Mouse (Mus musculus): Measurements from ENCODE around the gene Ptpro.
"Not testable (repeated sequence)": the region's sequence is repeated elsewhere in the genome, so short reads cannot be mapped to it uniquely, and the experiment has no call there.

The Ptpro gene

DNA sequence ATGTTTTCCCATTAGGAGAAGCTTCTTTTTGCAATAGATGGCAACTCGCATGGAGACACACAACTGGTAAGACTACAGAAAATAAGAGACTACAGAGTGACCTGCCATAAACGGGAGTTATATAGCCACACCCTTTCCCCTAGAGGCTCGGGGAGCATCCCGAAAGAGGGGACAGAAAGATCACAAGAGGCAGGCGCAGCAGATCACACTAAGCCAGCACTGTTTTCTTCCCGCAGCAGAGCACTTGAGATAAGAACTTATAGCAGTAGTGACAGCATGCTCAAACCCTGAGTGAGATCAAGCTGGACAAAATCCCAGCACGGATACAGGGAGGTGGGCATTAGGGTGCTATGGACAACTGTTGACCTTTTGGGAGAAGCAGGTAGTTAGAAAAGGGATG, 203.9 kb downstream of the Ptpro start:
- no peak for DNase-seq (ENCODE audit: low spot score)

DNA sequence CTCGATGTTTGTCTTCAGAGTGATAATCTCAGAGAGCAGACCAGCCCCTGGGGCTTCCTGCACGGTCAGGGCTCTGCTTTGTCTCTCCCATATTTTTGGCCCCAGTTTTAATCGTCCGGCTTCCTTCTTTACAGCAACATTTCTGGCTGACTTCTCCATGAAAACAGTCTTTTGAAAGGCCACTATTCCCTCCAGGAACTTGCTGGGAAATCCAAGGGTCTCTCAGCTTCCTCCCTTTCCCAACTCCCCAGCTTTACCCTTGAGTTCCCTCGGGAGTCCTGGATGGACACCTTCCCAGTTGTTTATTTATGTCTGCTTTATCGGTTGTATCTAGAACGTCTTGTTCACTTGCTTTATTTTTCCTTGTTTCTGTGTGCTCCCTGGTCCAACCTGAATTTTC, 205.1 kb downstream of the Ptpro start:
- no peak for DNase-seq (ENCODE audit: low spot score)

DNA sequence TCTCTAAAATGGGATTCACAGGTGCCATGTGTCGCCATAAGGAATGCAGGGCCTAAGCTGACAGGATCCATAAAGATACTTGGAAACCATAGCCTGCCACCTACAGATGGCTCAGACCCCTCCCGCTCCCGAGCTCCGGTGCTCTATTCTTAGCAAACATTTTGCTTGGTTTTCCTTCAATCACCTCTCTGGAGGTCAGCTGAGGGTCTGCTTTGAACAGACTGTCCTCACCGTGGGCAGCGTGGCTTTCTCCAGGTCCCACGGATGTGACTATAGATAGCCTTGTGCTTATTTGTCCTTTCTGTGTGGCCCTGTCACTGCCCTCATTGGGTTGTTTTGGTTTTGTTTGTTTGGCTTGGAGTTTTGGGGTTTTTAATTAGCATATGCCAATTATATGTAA, 206.0 kb downstream of the Ptpro start:
- DNase-seq (ENCODE audit: low spot score), result no peak

DNA sequence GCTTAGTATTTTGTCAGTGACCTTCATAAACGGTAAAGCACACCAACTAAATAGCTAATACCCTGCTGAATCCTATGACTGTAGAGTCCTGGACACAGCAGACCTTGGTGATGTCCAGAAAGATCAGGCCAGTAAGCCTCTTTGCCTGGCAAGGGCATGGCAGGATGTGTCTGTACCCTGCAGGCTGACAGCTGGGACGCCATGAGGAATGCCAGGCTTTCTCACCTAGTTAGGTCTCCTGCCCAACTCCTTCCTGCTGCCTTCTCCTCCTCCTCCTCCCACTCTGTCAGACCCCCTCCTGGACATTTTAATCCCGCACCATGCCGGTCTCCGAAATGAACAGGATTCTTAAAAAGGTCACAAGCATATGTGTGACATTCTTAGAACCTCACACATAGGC, 211.7 kb downstream of the Ptpro start:
- DNase-seq (ENCODE audit: low spot score), result no peak

DNA sequence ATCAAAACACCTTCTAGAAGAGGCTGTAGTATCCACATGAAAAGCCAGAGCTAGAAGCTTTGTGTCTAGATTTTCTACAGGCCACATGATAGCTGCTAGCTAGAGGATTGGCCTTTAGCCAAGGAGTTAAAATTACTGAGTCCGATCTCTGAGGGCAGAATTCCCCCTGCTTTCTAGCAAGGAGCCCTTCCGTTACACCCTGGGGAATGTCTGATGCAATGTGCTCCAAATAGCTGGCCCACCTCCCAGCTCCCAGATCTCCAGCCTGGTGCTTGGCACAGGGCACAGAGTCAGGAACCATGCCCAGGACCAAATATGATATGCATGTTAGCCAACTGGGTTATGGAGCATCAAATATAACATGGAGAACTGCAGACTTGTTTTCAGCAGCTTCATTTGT, 213.1 kb downstream of the Ptpro start:
- peak; percentile 88 for DNase-seq (ENCODE audit: low spot score)

DNA sequence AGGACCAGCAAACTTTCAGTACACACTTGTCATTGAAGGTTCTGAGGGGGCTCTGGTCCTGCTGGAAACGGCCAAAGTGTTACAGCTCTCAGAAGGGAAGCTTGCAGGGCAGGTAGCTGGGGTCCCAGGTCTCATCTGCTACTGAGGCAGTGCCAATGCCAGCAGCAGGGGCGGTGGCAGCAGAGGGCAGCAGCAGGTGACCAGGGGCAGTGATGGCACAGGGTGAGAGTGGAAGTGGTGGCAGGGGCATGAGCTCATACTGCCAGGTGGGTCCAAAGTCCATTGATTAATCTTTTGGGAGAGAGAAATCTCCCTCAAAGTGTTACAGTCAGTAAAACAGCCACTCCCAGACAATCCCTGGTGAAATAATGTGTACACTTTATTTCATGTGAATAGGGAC, 214.1 kb downstream of the Ptpro start:
- DNase-seq (ENCODE audit: low spot score), result no peak

DNA sequence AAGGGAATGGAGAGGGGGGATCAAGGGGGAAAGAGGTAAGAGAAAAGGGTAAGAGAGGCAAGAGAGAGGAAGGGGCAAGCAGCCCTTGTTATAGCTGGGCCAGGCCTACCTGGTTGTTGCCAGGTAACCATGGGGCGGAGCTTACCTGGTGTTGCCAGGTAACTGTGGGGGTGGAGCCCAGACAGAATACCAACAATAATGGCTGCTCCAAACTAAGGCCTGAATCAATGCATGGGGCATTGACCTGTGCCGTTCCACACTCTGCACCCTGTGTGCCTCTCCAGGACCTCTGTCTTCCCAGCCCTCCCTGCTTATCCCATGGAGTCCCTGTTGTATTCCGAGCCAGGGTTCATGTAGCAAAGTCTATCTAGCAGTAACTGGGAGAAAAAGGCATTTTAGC, 215.6 kb downstream of the Ptpro start:
- no peak for DNase-seq (ENCODE audit: low spot score)

DNA sequence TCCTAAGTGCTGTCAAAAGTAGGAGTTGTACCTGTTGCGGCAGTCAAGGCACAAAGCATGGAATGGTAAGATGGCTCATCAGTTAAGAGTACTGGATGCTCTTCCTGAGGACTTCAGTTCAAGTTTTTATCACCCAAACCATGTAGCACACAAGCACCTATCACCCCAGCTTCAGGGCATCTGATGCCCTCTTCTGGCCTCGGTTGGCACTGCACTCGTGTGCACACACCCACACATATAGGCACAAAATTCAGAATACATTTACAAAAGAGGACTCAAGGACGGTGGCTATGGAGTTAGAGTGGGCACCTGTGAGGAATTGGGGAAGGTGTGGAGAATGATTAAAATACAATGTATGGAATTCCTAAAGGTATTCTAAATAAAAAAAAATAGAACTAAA, 217.4 kb downstream of the Ptpro start:
- no peak for DNase-seq (ENCODE audit: low spot score)

DNA sequence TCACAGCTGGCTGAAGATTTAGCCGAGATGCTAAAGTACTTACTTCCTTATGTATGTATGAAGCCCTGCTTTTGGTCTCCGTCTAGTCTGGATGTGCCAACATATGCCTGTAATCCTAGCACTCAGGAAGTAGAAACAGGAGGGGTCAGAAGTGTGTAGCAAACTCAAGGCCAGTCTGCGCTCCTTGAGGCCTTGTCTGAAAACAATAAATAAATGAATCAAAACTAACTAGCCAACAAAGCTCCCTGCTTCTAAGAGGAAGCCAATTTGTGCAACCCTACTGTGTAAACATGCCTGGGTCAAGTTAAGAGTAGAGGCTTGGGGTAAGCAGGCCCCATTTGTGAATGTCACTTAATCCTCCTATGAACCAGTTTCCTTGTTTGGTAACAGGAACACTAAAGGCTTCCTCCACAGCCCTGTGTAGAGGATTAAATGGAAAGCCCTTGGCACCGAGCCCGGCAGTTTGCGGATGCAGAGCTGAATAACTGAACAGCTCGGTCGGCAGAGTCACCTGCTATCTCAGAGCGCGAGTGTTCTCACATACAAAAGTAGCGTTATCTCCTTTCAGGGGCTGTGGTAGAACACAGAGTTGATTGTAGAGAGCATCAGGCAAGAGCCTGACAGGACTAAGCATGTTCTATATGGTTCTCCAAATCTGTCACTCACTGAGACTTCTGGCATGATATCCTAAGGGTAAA, 218.9 kb downstream of the Ptpro start:
- DNase-seq (ENCODE audit: low spot score), result peak; percentile 69

DNA sequence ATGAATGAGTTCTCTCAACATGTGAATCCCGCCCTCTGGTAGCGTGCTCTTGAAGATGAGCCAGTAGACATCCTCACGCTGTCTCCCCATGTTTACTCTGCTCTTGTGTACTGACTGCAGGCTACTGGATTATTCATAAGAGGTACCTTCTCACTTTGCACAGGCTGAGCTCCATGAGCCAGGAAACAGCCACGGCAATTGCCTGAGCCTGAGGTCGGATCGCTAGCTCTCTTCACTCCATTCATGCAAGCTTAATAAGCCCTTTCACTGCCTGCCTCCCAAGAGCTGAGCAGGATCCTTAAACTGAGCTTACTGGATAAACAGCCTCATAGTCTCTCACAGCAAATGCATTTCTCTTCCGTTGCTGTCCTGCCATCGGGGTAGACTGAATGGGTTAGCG, 220.0 kb downstream of the Ptpro start:
- DNase-seq (ENCODE audit: low spot score), result no peak

DNA sequence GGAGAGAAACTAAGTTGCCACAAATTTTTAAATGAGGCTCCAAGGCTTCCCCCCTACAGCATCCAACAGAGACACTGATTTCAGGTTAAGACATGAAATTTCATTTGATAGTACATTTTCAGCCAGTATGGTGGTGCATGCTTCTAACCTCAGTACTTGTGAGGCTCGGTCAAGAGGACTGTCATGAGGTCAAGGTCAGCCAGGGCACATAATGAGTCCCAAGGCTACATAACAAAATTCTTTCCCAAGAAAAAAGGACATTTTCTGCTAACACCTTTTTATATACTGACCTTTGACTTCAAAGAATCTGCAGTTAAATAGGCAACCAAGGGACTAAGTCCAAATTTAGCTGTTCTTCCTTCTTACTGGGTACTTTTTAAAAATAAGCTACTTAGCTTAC, 221.3 kb downstream of the Ptpro start:
- DNase-seq (ENCODE audit: low spot score), result no peak

DNA sequence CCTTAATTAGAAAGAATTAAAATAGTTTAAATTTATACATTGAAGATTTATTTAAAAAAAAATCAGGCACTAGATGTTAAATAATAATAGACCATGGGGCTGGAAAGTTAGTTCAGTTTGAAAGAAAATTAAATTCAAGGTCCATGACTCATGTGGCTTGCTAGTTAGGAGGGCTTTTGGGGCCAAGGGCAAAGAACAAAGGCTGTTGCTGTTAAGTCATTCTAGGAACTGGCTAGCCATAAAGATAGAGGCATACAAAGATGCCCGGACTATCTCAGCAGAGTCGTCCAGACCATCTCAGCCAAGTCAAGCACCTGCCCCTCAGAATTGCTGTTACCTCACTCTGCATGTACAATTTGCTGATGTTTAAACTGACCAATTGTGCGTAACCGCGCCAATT, 223.6 kb downstream of the Ptpro start:
- not testable (repeated sequence) for DNase-seq (ENCODE audit: low spot score)

DNA sequence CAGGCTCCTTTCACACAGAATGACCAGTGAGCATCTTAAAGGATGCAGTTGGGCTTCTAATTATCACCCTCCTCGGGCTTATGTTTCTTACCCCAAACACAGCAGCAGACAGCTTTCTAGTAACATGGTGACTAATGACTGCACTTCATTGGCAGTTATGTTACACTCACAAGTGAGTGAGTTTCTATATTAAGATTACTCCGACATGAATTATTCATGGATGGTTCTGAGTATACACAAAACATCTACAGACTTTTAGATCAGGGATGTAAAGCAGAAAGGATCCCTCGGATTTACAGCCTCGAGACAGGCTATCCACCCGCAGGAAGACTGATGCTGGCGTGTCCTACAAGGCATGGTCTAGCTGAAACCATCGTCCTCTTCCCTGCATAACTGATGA, 230.8 kb downstream of the Ptpro start:
- DNase-seq (ENCODE audit: low spot score), result no peak

DNA sequence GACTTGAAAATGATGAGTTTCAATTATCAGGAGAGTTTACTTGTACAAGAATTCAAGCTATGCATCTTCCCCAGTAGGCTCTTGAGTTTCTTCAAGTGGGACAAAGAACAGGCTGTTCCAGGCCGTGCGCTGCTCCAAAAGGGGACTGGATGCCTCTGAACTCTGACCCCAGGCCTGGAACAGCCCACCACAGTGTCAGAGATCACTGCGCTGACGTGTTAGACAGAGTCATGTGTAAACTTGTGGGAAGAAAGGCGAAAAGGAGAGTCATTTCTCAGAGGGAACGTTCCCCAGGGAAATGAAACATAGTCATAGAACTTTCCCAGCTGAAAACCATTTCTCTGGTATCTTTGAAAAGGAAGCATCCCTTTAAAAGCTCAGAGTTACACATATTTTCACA, 235.3 kb downstream of the Ptpro start:
- DNase-seq (ENCODE audit: low spot score), result no peak

DNA sequence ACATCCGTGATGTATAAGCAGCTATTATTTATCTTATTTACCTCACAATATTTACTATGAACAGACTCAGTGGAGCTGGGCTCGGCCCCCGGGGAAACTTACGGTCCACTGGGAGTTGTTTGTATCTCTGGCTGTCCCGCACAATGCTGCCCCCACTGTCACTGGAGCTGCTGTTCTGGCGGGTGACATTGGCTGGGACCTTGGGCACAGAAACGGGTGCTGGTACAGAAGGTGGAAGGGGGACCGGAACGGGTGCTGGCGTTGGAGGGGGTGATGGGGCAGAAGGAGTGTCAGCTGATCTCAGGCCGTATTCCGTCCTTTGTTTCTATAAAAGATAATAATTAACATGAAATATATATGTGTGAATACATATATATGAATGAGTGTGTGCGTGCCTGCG, 238.0 kb downstream of the Ptpro start:
- DNase-seq (ENCODE audit: low spot score), result no peak

DNA sequence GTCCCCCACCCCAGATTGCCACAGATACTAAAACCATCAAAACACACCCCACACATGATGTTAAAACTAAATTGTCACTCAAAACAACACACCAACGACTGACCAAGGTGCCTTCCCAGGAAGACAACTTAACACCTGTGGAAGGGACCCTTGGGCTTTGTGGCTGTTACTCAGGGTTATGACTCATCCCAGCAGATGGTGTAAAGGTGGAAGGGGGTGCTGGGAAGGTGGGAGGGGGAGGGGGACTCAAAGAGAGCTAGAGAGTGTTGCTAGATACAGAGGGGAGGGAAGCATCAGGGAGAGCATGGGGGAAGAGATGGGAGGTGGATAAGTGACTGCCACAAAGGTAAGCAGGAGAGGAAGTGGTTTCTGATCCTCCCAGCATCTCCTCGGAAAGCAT, 239.5 kb downstream of the Ptpro start:
- no peak for DNase-seq (ENCODE audit: low spot score)

DNA sequence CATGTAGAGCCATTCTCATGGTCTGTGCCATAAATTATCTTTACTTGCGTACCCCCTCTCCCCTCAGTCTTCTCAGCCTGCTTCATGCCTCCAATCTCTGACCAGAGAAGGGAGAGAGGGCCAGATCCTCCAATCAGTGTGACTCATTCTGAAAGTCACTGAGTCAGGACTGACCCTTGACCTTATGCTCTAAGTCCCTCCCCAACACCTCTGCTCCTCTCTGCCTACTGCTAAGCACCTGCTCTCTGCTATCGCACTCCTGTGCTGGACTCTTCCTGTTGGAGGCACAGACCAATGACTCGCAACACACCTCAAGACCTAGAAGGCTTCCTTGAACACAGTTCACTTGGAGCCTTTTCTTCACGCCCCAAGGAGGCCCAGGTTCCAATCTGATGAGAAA, 240.5 kb downstream of the Ptpro start:
- no peak for DNase-seq (ENCODE audit: low spot score)

DNA sequence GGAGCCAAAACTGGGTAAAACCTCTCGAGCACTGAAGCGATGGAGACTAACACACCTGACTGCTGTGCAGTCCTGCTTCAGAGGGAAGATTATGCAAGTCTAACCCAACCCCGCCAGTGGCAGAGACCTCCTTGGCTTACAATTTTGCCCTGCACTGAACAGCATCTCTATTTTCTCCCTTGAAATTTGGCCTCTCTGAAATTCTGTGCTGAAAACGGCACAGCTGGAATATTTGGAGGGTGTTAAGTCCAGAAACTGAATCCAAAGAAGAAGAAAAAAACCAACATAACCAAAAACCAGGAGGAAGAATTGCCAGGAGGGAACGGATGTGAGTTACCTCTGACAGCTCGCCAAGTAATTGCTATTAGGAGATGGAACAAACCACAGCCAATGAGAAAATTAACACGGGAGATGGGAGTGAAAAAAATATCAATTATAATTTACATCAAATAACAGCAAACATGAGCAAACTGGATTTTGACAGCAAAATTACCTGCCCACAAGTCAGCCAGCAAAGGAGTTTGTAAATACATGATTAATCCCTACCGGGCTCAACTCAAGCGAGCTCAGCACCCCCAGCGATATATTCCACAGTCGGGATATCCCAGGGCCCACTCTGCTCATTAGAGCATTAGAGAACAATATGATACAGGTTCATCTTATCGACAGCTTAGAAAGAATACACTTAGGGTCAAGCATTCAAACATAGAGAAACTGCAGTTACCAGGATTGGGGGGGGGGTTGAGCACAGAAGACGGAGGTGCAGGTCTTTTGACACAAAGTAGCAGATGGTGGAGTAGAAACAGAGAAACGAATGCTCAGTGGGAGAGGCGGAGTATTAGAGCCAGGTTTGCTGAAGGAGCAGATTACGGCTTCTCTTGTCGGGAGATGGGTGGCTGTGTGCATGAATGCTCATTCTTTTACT, 241.4 kb downstream of the Ptpro start:
- DNase-seq (ENCODE audit: low spot score), result no peak

DNA sequence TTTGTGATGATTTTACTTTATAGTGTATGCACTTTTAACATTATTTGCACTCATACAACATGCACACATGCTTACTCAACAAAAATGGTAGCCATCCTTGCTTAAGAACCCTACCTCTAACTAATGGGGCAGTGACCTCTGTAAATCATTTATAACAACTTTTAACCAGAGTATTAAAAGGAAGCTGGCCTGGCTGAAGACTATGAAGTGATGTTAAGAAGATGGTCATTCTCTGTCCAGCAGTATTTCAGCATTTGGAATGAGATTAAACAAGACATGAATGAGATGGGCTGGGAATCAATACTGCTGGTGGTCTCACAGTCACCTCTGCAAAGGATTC, 242.0 kb downstream of the Ptpro start:
- DNase-seq (ENCODE audit: low spot score), result no peak

DNA sequence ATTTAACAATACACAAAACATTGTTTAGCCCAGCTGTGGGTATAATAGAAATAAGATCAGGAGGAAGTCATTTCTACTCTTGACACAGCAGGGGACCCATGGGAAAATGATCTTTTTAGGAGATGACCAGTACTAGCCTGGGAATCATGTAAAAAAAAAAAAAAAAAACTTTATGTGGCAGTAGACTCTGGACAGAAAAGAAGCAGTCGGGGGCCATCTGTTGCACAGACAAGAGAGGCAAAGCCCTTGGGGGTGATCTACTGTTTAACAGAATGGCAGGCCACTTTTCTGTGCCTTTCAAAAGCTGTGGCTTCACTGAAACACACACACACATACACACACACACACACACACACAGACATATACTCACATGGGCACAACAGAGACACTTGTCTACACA, 242.7 kb downstream of the Ptpro start:
- DNase-seq (ENCODE audit: low spot score), result no peak

DNA sequence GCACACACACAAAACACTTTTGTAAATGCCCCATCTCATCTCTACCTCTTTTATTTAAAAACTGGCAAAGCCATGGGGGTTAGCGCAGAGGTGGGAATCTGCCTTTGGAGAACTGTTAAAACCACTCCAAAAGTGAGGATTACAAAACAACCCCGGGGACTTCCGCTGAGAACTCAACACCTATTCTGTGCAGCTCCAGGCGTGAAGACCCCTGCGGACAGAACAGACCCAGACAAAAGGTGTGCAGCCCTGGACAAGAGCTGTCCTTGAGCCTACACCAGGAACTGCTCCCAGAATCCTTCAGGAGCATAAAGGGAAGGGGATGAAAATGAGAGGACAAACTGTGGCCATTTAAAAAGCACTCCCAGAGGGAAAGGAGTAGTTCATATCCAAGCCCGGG, 243.1 kb downstream of the Ptpro start:
- DNase-seq (ENCODE audit: low spot score), result no peak

DNA sequence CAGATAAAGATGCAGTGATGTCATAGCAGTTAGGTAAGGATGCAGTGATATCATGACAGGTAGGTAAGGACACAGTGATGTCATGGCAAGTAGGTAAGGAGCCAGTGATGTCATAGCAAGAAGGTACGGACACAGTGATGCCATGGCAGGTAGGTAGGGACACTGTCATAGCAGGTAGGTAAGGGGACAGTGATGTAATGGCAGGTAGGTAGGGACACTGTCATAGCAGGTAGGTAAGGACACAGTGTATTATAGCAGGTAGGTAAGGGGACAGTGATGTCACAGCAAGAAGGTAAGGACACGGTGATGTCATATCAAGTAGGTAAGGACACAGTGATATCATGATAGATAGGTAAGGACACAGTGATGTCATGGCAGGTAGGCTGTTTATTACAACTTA, 244.4 kb downstream of the Ptpro start:
- no peak for DNase-seq (ENCODE audit: low spot score)

DNA sequence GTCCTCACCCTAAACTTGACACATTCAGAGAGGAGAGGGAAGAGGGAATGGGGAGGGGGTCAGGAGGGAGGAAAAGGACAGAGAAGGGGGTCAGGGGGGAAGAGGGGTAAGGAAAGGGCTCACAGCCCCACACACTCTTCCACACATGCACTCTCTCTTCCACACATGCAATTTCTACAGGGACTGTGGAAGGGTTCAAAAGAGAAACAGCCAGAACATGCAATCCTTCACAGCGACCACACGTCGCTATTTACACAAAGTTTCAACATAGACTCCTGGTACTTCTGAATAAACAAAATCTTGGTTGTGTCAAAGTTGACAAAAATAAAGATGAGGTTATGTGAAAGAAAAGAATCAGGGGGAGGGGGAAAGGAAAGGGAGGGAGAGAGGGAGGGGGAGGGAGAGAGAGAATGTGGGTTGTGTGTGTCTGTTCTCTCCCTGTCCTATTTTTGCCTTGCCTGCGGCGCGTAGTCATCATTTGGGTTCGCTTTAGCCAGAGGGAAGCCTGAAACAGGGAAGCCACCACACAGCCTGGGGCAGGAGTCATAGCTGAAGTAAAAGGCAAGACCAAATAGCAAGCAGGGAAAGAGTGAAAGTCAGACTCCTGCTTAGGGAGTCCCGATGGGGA, 245.2 kb downstream of the Ptpro start:
- no peak for DNase-seq (ENCODE audit: low spot score)

All from MN1 (cell line).